Mouse (Mus musculus) heart, embryonic 11.5 days (tissue): ENCODE measurements around the gene Il15ra. TPM values are rescaled to one million over a fixed set of nuclear protein-coding genes. Genes with fewer than 3 reads are reported as not detected.

Source experiments
- ATAC-seq: fragments of 200-750 bp; cut with Nextera tagmentation; replicated peaks from 2 replicates; pipeline ENCODE4 v1.8.0; 2017; ENCODE audit warnings: moderate library complexity; ENCODE audit not compliant: insufficient number of reproducible peaks, low FRiP score, low TSS enrichment
- H3K27ac ChIP-seq: fragments of 300-500 bp; sonication (generic); 2 replicates; pipeline ENCODE4 v1.5.1; 2014; ENCODE audit warnings: mild to moderate bottlenecking, low read depth, low read length
- H3K27me3 ChIP-seq: fragments of 300-500 bp; sonication (generic); 2 replicates; pipeline ENCODE4 v1.6.1; 2014; ENCODE audit warnings: mild to moderate bottlenecking, low read length, mixed read lengths; ENCODE audit not compliant: control insufficient read depth, insufficient read depth
- H3K36me3 ChIP-seq: fragments of 300-500 bp; sonication (generic); 2 replicates; pipeline ENCODE4 v1.6.1; 2014; ENCODE audit warnings: mild to moderate bottlenecking, low read length, moderate library complexity, mixed read lengths; ENCODE audit not compliant: control insufficient read depth, insufficient read depth
- H3K4me1 ChIP-seq: fragments of 300-500 bp; sonication (generic); 2 replicates; pipeline ENCODE4 v1.6.1; 2014; ENCODE audit warnings: low read length; ENCODE audit not compliant: control insufficient read depth, insufficient read depth
- H3K4me2 ChIP-seq: fragments of 300-500 bp; sonication (generic); 2 replicates; pipeline ENCODE4 v1.6.1; 2014; ENCODE audit warnings: mild to moderate bottlenecking, moderate library complexity
- H3K4me3 ChIP-seq: fragments of 300-500 bp; sonication (generic); 2 replicates; pipeline ENCODE4 v1.5.1; 2014; ENCODE audit warnings: low read depth, low read length
- H3K9ac ChIP-seq: fragments of 300-500 bp; sonication (generic); 2 replicates; pipeline ENCODE4 v1.6.1; 2014; ENCODE audit warnings: mild to moderate bottlenecking, low read depth, low read length, moderate library complexity
- H3K9me3 ChIP-seq: fragments of 300-500 bp; sonication (generic); replicated peaks from 2 replicates; pipeline ENCODE4 v1.6.1; 2016; ENCODE audit warnings: low read length; ENCODE audit not compliant: control insufficient read depth
- WGBS: fragments of 180-500 bp; shearing (Covaris S2); extraction: QIAGEN DNeasy Blood & Tissue Kit; methylation state at CpG from one replicate; pipeline ENCODE4 v1.1.7; 2014; ENCODE audit not compliant: insufficient replicate concordance; 5-methylcytosine and 5-hydroxymethylcytosine counted together
- polyA plus RNA-seq: library from polyadenylated mRNA; unstranded; fragments of >200 nt; fragmentation: Nextera tagmentation; extraction: Ambion mirVana; gene quantifications from 2 replicates; pipeline ENCODE4 v1.2.1, GENCODE M21; 2014

Il15ra gene
- polyA plus RNA-seq, 1 experiment from 2014 or later: 6.7 TPM

- Histone ChIP-seq H3K27ac (no peak overlapping the region), H3K9ac (no peak overlapping the region), H3K27me3 (no peaks in the 10 kb centered on the region), H3K36me3 (peaks cover 55% of the 10 kb centered on the region), H3K4me2 (no peak overlapping the region), H3K4me3 (no peak overlapping the region), H3K4me1 (no peaks in the 10 kb centered on the region), H3K9me3 (no peaks in the 10 kb centered on the region)
- ATAC-seq: no peak
- 89% methylated on average over 4 of the region's 4 CpGs for WGBS
Measured at GRCm38 (mm10) chr2:11762541-11762940, 57.5 kb downstream of the Il15ra start.

GRCm38 (mm10) chr2:11765694-11766093, 60.6 kb downstream of the Il15ra start:
- H3K4me1 ChIP-seq: no peaks in the 10 kb centered on the region
- H3K9ac ChIP-seq: no peak overlapping the region
- H3K36me3 ChIP-seq: peaks cover 36% of the 10 kb centered on the region
- no peaks in the 10 kb centered on the region for H3K27me3 ChIP-seq
- H3K9me3 ChIP-seq: no peaks in the 10 kb centered on the region
- H3K4me2 ChIP-seq: no peak overlapping the region
- no peak for ATAC-seq
- no peak overlapping the region for H3K4me3 ChIP-seq
- 83% methylated on average over 4 of the region's 4 CpGs for WGBS
- H3K27ac ChIP-seq: no peak overlapping the region

DNA sequence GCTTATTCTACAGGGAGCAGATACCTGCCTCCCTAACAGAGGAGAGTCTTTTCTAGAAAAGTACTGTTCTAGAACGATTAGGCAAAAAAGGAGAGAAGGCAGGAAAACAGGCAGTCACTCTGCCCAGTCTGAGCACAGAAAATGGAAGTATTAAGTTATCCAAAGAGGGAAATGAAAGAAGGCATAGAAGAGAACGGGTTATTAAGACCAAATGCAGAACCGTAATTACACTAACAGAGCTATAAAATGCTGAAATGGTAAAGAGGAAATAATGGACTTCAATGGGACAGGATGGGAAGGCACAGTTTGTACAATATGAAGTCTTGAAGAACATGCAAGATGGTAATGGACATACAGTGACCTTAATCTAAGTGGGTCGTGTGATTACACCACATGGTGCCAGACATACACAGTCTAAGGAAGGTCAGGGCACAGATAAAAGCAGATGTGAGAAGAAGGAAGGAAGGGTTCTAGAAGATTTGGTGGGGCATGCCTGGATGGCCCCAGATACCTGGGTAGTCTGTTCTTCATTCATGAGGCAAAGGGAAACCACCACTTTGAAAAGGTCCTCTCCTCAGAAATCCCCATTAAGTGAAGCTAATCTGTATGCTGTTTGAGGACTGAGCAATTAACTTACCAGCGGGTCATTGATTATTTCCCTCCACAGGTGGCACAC, 61.5 kb downstream of the Il15ra start:
- no peak overlapping the region for H3K4me2 ChIP-seq
- peaks cover 31% of the 10 kb centered on the region for H3K36me3 ChIP-seq
- H3K9ac ChIP-seq: no peak overlapping the region
- no peak overlapping the region for H3K27ac ChIP-seq
- H3K4me1 ChIP-seq: no peaks in the 10 kb centered on the region
- no peaks in the 10 kb centered on the region for H3K27me3 ChIP-seq
- no peak for ATAC-seq
- no peak overlapping the region for H3K4me3 ChIP-seq
- 76% methylated on average over 5 of the region's 5 CpGs for WGBS
- H3K9me3 ChIP-seq: no peaks in the 10 kb centered on the region

- no peak overlapping the region for H3K4me3 ChIP-seq
- H3K4me2 ChIP-seq: no peak overlapping the region
- H3K27ac ChIP-seq: no peak overlapping the region
- no peaks in the 10 kb centered on the region for H3K9me3 ChIP-seq
- no peak for ATAC-seq
- H3K4me1 ChIP-seq: no peaks in the 10 kb centered on the region
- no peaks in the 10 kb centered on the region for H3K27me3 ChIP-seq
- H3K9ac ChIP-seq: no peak overlapping the region
- 89% methylated on average over 10 of the region's 10 CpGs for WGBS
- peaks cover 30% of the 10 kb centered on the region for H3K36me3 ChIP-seq
Measured at GRCm38 (mm10) chr2:11767161-11767545, 62.1 kb downstream of the Il15ra start.

DNA sequence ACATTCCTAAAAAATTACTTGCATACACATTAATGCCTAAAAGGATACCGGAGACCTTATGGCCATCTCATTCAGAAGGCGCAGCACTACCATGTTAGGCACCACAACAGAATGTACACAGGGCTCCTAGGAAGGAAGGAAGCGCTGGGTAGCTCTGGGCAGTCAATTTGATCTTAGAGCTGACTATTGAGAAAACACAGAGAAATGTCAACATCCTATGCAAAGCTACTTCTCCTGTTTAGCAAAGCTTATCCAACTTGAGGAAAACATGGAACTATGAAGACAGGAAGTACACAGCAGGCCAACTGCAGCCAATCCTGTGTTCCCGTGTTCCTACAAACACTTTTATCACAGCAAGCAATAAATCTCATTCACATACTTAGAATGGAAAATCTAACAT, 66.6 kb downstream of the Il15ra start:
- H3K4me2 ChIP-seq: no peak overlapping the region
- H3K36me3 ChIP-seq: peaks cover 4% of the 10 kb centered on the region; the same call in 1 of the 2 replicates
- H3K4me3 ChIP-seq: no peak overlapping the region
- no peaks in the 10 kb centered on the region for H3K9me3 ChIP-seq
- WGBS: 86% methylated on average over 4 of the region's 4 CpGs
- no peak overlapping the region for H3K27ac ChIP-seq
- no peak for ATAC-seq
- H3K4me1 ChIP-seq: peaks cover 6% of the 10 kb centered on the region
- no peaks in the 10 kb centered on the region for H3K27me3 ChIP-seq
- no peak overlapping the region for H3K9ac ChIP-seq

- Histone ChIP-seq H3K9me3 (no peaks in the 10 kb centered on the region), H3K4me3 (no peak overlapping the region), H3K4me1 (peaks cover 6% of the 10 kb centered on the region), H3K27ac (no peak overlapping the region), H3K36me3 (peaks cover 2% of the 10 kb centered on the region; the same call in 1 of the 2 replicates), H3K9ac (no peak overlapping the region), H3K4me2 (no peak overlapping the region), H3K27me3 (no peaks in the 10 kb centered on the region)
- no peak for ATAC-seq
- 73% methylated on average over 4 of the region's 4 CpGs for WGBS
Measured at GRCm38 (mm10) chr2:11772401-11772800, 67.3 kb downstream of the Il15ra start.

DNA sequence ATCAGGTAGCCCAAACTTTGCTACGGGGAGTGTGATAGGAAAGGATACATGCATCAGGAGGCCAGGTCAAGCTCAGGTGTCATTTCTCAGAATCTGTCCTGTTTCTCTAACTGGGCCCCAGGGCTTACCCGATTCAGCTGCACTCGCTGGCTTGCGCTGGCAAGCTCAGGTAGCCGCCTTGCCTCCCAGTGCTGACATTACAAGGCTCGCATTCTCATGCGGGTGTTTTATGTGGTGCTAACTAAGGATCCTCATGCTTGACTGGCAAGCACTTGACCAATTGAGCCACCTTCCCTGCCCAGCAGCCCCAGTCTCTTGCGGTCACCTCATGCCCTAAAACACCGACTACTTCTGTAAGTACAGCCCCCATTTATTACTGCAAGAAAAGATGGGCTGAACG, 69.3 kb downstream of the Il15ra start:
- no peak overlapping the region for H3K4me3 ChIP-seq
- ATAC-seq: no peak
- no peak overlapping the region for H3K4me2 ChIP-seq
- H3K9me3 ChIP-seq: no peaks in the 10 kb centered on the region
- H3K36me3 ChIP-seq: no peaks in the 10 kb centered on the region
- no peaks in the 10 kb centered on the region for H3K27me3 ChIP-seq
- no peak overlapping the region for H3K9ac ChIP-seq
- H3K4me1 ChIP-seq: peaks cover 11% of the 10 kb centered on the region
- 86% methylated on average over 10 of the region's 10 CpGs for WGBS
- no peak overlapping the region for H3K27ac ChIP-seq

GRCm38 (mm10) chr2:11775121-11775520, 70.0 kb downstream of the Il15ra start:
- no peak overlapping the region for H3K27ac ChIP-seq
- no peak overlapping the region for H3K4me2 ChIP-seq
- H3K27me3 ChIP-seq: no peaks in the 10 kb centered on the region
- H3K9me3 ChIP-seq: no peaks in the 10 kb centered on the region
- ATAC-seq: no peak
- no peak overlapping the region for H3K4me3 ChIP-seq
- H3K4me1 ChIP-seq: peaks cover 14% of the 10 kb centered on the region
- no peaks in the 10 kb centered on the region for H3K36me3 ChIP-seq
- WGBS: 85% methylated on average over 5 of the region's 5 CpGs
- no peak overlapping the region for H3K9ac ChIP-seq

DNA sequence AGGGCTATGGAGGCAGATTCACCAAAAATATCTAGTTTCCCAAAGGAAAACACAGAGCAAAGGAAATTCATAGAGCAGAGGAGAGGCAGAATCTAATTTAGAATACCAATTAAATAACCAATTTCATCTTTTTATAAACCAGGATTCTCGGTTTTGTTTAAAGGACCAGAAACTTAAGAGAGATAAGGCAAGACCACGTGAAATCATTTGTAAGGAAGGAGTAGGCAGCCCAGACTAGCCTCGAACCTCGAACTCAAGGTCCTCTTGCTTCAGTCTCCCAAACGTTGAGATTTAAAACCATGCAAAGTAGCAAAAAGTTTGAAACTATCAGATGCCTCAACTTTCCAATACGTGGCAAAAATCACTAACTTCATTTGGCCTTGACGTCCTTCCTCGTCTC, 71.3 kb downstream of the Il15ra start:
- 48% methylated on average over 8 of the region's 8 CpGs for WGBS
- Histone ChIP-seq H3K27me3 (no peaks in the 10 kb centered on the region), H3K27ac (no peak overlapping the region), H3K4me2 (peak overlapping the region; percentile 86), H3K9me3 (no peaks in the 10 kb centered on the region), H3K4me1 (peaks cover 14% of the 10 kb centered on the region), H3K36me3 (peaks cover 5% of the 10 kb centered on the region), H3K9ac (peak overlapping the region; percentile 81), H3K4me3 (peak overlapping the region; percentile 89)
- ATAC-seq: no peak
